Mouse (Mus musculus) bone marrow, adult 2 months (tissue): Measurements from ENCODE around the gene Il7r.

Source experiments
- CTCF ChIP-seq: fragments of 200-500 bp; IDR thresholded peaks from 2 replicates; pipeline ENCODE4 v1.5.1; 2011; ENCODE audit warnings: low read length, control low read depth; ENCODE audit not compliant: control insufficient read depth, insufficient read depth
- POLR2A ChIP-seq: fragments of 200-500 bp; IDR thresholded peaks from 2 replicates; pipeline ENCODE4 v1.6.1; 2011; ENCODE audit warnings: low read depth, mild to moderate bottlenecking, control low read depth, low read length, borderline replicate concordance; ENCODE audit not compliant: control insufficient read depth

GRCm38 (mm10) chr15:9473188-9473587 is 56.8 kb downstream of the Il7r start:
- TF ChIP-seq POLR2A, result no peak
- TF ChIP-seq CTCF, result no peak
